In genomic region chr14:58072771-58073501, GRCm38 (mm10) we compare ENCODE assay signal across 8 mouse cellular contexts. TPM values are rescaled to one million over a fixed set of nuclear protein-coding genes. Genes with fewer than 3 reads are reported as not detected.
DNase-seq lines count a peak whose midpoint lies in the region; ATAC-seq and TF ChIP-seq lines count a peak whose summit lies in the region.

No protein-coding gene starts in this region.

- peak overlapping the region; percentile 96 for H3K4me2 ChIP-seq in heart, embryonic 12.5 days
- peak overlapping the region; percentile 91 for H3K4me2 ChIP-seq in kidney, embryonic 16.5 days (replicated peaks; ENCODE audit: low read depth, low read length)
- peak overlapping the region; percentile 98 for H3K4me2 ChIP-seq in midbrain, postnatal 0 days (ENCODE audit: low read depth, low read length, poor library complexity, severe bottlenecking)

- peaks cover 35% of the 10 kb centered on the region for H3K27me3 ChIP-seq in thymus, adult 2 months (ENCODE audit: control insufficient read depth, insufficient read depth, low read length)
- peaks cover 37% of the 10 kb centered on the region for H3K27me3 ChIP-seq in heart, embryonic 12.5 days (replicated peaks)
- peaks cover 71% of the 10 kb centered on the region for H3K27me3 ChIP-seq in kidney, embryonic 16.5 days (ENCODE audit: insufficient read depth, low read length)
- H3K27me3 ChIP-seq in midbrain, postnatal 0 days (ENCODE audit: insufficient read depth, low read length), result peaks cover 8% of the 10 kb centered on the region; the same call in 1 of the 2 replicates

- peak overlapping the region; percentile 84 for H3K9ac ChIP-seq in heart, embryonic 12.5 days
- peak overlapping the region; percentile 72 for H3K9ac ChIP-seq in kidney, embryonic 16.5 days (replicated peaks; ENCODE audit: low read length)
- H3K9ac ChIP-seq in midbrain, postnatal 0 days (replicated peaks; ENCODE audit: low read length, poor library complexity, severe bottlenecking), result peak overlapping the region; percentile 44

- H3K4me3 ChIP-seq in thymus, adult 2 months (ENCODE audit: control insufficient read depth, insufficient read depth, low read length), result no peak overlapping the region
- H3K4me3 ChIP-seq in cortical plate, adult 2 months (ENCODE audit: insufficient read depth, low read length), result peak overlapping the region; percentile 78
- peak overlapping the region; percentile 67 for H3K4me3 ChIP-seq in heart, embryonic 12.5 days
- peak overlapping the region; percentile 72 for H3K4me3 ChIP-seq in kidney, embryonic 16.5 days (ENCODE audit: low read length)
- peak overlapping the region; percentile 60 for H3K4me3 ChIP-seq in midbrain, postnatal 0 days (ENCODE audit: low read depth, low read length)

- ATAC-seq in heart, embryonic 12.5 days (ENCODE audit: insufficient number of reproducible peaks, low FRiP score), result no peak
- no peak for ATAC-seq in kidney, embryonic 16.5 days (ENCODE audit: low FRiP score, low TSS enrichment)
- ATAC-seq in midbrain, postnatal 0 days (ENCODE audit: low FRiP score), result no peak
- no peak for ATAC-seq in erythroid progenitor cell, adult 5-6 weeks (replicated peaks; ENCODE audit: low FRiP score, poor library complexity, severe bottlenecking)

- H3K4me1 ChIP-seq in thymus, adult 2 months (replicated peaks; ENCODE audit: control insufficient read depth, insufficient read depth, low read length), result peaks cover 21% of the 10 kb centered on the region
- no peaks in the 10 kb centered on the region for H3K4me1 ChIP-seq in cortical plate, adult 2 months (ENCODE audit: control insufficient read depth, insufficient read depth, low read length)
- peaks cover 10% of the 10 kb centered on the region for H3K4me1 ChIP-seq in heart, embryonic 12.5 days (replicated peaks)
- H3K4me1 ChIP-seq in kidney, embryonic 16.5 days (ENCODE audit: insufficient read depth, low read length), result peaks cover 44% of the 10 kb centered on the region
- peaks cover 10% of the 10 kb centered on the region; the same call in 1 of the 2 replicates for H3K4me1 ChIP-seq in midbrain, postnatal 0 days (ENCODE audit: insufficient read depth, low read length)

- no peak for TF ChIP-seq CTCF in thymus, adult 2 months (IDR thresholded peaks at IDR 0.05; ENCODE audit: borderline replicate concordance, control insufficient read depth, extremely low read depth, insufficient read depth, low read length, poor library complexity)
- TF ChIP-seq CTCF in cortical plate, adult 2 months (IDR thresholded peaks at IDR 0.05; ENCODE audit: extremely low read depth, insufficient read depth, low read length), result no peak
- no peak for TF ChIP-seq CTCF in midbrain, postnatal 0 days (IDR thresholded peaks at IDR 0.05)

- H3K36me3 ChIP-seq in thymus, adult 2 months (ENCODE audit: control insufficient read depth, insufficient read depth, low read length), result no peaks in the 10 kb centered on the region
- no peaks in the 10 kb centered on the region for H3K36me3 ChIP-seq in heart, embryonic 12.5 days
- H3K36me3 ChIP-seq in kidney, embryonic 16.5 days (ENCODE audit: insufficient read depth, low read length), result no peaks in the 10 kb centered on the region
- H3K36me3 ChIP-seq in midbrain, postnatal 0 days (ENCODE audit: insufficient read depth, low read length), result no peaks in the 10 kb centered on the region

- no peak overlapping the region for H3K27ac ChIP-seq in thymus, adult 2 months (ENCODE audit: control insufficient read depth, insufficient read depth, low read length)
- H3K27ac ChIP-seq in cortical plate, adult 2 months (ENCODE audit: insufficient read depth, low read length), result no peak overlapping the region
- no peak overlapping the region for H3K27ac ChIP-seq in heart, embryonic 12.5 days (ENCODE audit: poor library complexity, severe bottlenecking)
- H3K27ac ChIP-seq in kidney, embryonic 16.5 days (ENCODE audit: low read length), result no peak overlapping the region
- no peak overlapping the region for H3K27ac ChIP-seq in midbrain, postnatal 0 days (ENCODE audit: low read depth, low read length)

- DNase-seq in thymus, adult 2 months, result peak; percentile 3
- no peak for DNase-seq in thymus, postnatal 10 days (ENCODE audit: low spot score in 2 of 2)
- peak; percentile 33 for DNase-seq in midbrain, postnatal 0 days (ENCODE audit: low spot score)
- DNase-seq in c-Kit-positive CD71-positive TER-119-positive erythroid progenitor cells, embryonic 14.5 days (ENCODE audit: low spot score), result no peak

- WGBS in thymus, adult 2 months, result 3% methylated on average over 29 of the region's 29 CpGs
- WGBS in heart, embryonic 12.5 days, result 2% methylated on average over 29 of the region's 29 CpGs
- WGBS in kidney, embryonic 16.5 days, result under 1% methylated on average over 29 of the region's 29 CpGs
- under 1% methylated on average over 29 of the region's 29 CpGs for WGBS in midbrain, postnatal 0 days

- no peaks in the 10 kb centered on the region for H3K9me3 ChIP-seq in heart, embryonic 12.5 days (replicated peaks)
- H3K9me3 ChIP-seq in kidney, embryonic 16.5 days (ENCODE audit: low read length), result no peaks in the 10 kb centered on the region
- no peaks in the 10 kb centered on the region for H3K9me3 ChIP-seq in midbrain, postnatal 0 days (ENCODE audit: low read length)

- TF ChIP-seq POLR2A in thymus, adult 2 months (IDR thresholded peaks at IDR 0.05; ENCODE audit: control insufficient read depth, extremely low read depth, insufficient read depth, low read length, poor library complexity), result no peak
- no peak for TF ChIP-seq POLR2A in cortical plate, adult 2 months (IDR thresholded peaks at IDR 0.05; ENCODE audit: extremely low read depth, insufficient read depth, low read length)

RNA-seq across cellular contexts. Expression of gene Fgf9, which starts 2.6 kb away (rescaled TPM):
- polyA plus RNA-seq in thymus, adult 2 months (2012; rRNA removed), result 0.29 and 0.34 TPM in 2 replicates
- polyA plus RNA-seq in cortical plate, adult 2 months (2012; rRNA removed), result 18.0 and 20.5 TPM in 2 replicates
- polyA plus RNA-seq in heart, embryonic 12.5 days (2016; fragmentation: Nextera tagmentation; extraction: Ambion mirVana), result 8.5 and 10.3 TPM in 2 replicates
- 7.8 and 9.0 TPM in 2 replicates for polyA plus RNA-seq in kidney, embryonic 16.5 days (2015; fragmentation: Nextera tagmentation; extraction: Ambion mirVana)
- total RNA-seq in midbrain, postnatal 0 days (2014; rRNA removed), result 7.4 and 7.9 TPM in 2 replicates
- polyA plus RNA-seq in midbrain, postnatal 0 days (2015; fragmentation: Nextera tagmentation; extraction: Ambion mirVana), result 17.7 and 17.8 TPM in 2 replicates
- not detected in 2 replicates for total RNA-seq in erythroid progenitor cell, adult 5-6 weeks (2015; ENCODE audit: low replicate concordance)
- not detected in 2 replicates for total RNA-seq in erythroid progenitor cell, adult 5-6 weeks (2017; ENCODE audit: low replicate concordance)

Comparison
In these comparisons a context has a peak if more than half of its experiments do, and no peak if none do; other contexts are left out.
1. DNase-seq: peak in thymus, adult 2 months (single experiment) and midbrain, postnatal 0 days (single experiment); none in thymus, postnatal 10 days (0 of 2) and c-Kit-positive CD71-positive TER-119-positive erythroid progenitor cells, embryonic 14.5 days (single experiment).
2. Peak in every context shown above with its lines, with median percentiles within 50 percentile points of each other: H3K4me2 ChIP-seq and H3K9ac ChIP-seq.